In genomic region chr16:38287762-38288161, GRCm38 (mm10) we compare ENCODE assay signal across 32 mouse cellular contexts. TPM values are rescaled to one million over a fixed set of nuclear protein-coding genes. Genes with fewer than 3 reads are reported as not detected.
A peak's percentile ranks its signal among the peaks of the same experiment; 100 is the strongest.
DNase-seq lines count a peak whose midpoint lies in the region; ATAC-seq and TF ChIP-seq lines count a peak whose summit lies in the region.
"Had no signal": no experiment of that assay in that cellular context is flagged by ENCODE, and none has a peak within 500 bp of the region (broad histone marks: within the 10 kb centered on the region; RNA-seq: fewer than 3 reads in every experiment).

No protein-coding gene starts in this region.

- H3K27ac ChIP-seq in midbrain, embryonic 13.5 days: no peak overlapping the region
- H3K27ac ChIP-seq in midbrain, embryonic 10.5 days (replicated peaks): no peak overlapping the region
- peak overlapping the region; percentile 55 for H3K27ac ChIP-seq in liver, embryonic 11.5 days (ENCODE audit: low read depth, low read length)
- peak overlapping the region; percentile 97 for H3K27ac ChIP-seq in liver, postnatal 0 days (ENCODE audit: low read depth)
- H3K27ac ChIP-seq: embryonic facial prominence, embryonic 13.5 days; forebrain, embryonic 13.5 days; gastrocnemius, adult 2 months; heart, embryonic 13.5 days; hindbrain, embryonic 12.5 days; limb, embryonic 12.5 days; neural tube, embryonic 15.5 days had no signal

- H3K36me3 ChIP-seq in midbrain, embryonic 13.5 days: no peaks in the 10 kb centered on the region
- H3K36me3 ChIP-seq in midbrain, embryonic 10.5 days: no peaks in the 10 kb centered on the region
- no peaks in the 10 kb centered on the region for H3K36me3 ChIP-seq in liver, embryonic 11.5 days (ENCODE audit: control insufficient read depth, insufficient read depth, low read length)
- H3K36me3 ChIP-seq in liver, postnatal 0 days (replicated peaks; ENCODE audit: insufficient read depth, low read length): no peaks in the 10 kb centered on the region; the same call in 1 of the 2 replicates
- H3K36me3 ChIP-seq: embryonic facial prominence, embryonic 13.5 days; G1E; heart, embryonic 13.5 days; hindbrain, embryonic 12.5 days; limb, embryonic 12.5 days; neural tube, embryonic 15.5 days had no signal

- no peak for TF ChIP-seq CTCF in liver, postnatal 0 days (IDR thresholded peaks at IDR 0.05; ENCODE audit: low read depth)

- no peak for ATAC-seq in midbrain, embryonic 13.5 days
- ATAC-seq in liver, embryonic 11.5 days (replicated peaks; ENCODE audit: low FRiP score): peak; percentile 61
- peak; percentile 83 for ATAC-seq in liver, postnatal 0 days
- ATAC-seq: forebrain, embryonic 13.5 days; Patski had no signal

- no peaks in the 10 kb centered on the region for H3K27me3 ChIP-seq in midbrain, embryonic 13.5 days
- H3K27me3 ChIP-seq in midbrain, embryonic 10.5 days (ENCODE audit: low read depth, poor library complexity, severe bottlenecking): no peaks in the 10 kb centered on the region; the same call in 1 of the 2 replicates
- H3K27me3 ChIP-seq in liver, embryonic 11.5 days (replicated peaks; ENCODE audit: control insufficient read depth, insufficient read depth, low read length): no peaks in the 10 kb centered on the region
- no peaks in the 10 kb centered on the region for H3K27me3 ChIP-seq in liver, postnatal 0 days (ENCODE audit: insufficient read depth, low read length)
- H3K27me3 ChIP-seq: embryonic facial prominence, embryonic 13.5 days; forebrain, embryonic 13.5 days; heart, embryonic 13.5 days; hindbrain, embryonic 12.5 days; limb, embryonic 12.5 days; neural tube, embryonic 15.5 days; Patski had no signal

- TF ChIP-seq EP300 in liver, postnatal 0 days (IDR thresholded peaks at IDR 0.05; ENCODE audit: low read depth): peak; percentile 66; the same call in 1 of the 2 replicates

- intact Hi-C loops in gastrocnemius, postnatal 36 days (cut with DNase I): no loop called here

- 0 out of 2 replicates have a peak overlapping the region, but pooled peaks have one; percentile 10 for H3K9ac ChIP-seq in midbrain, embryonic 13.5 days (replicated peaks)
- H3K9ac ChIP-seq in liver, embryonic 11.5 days (ENCODE audit: low read depth, low read length): no peak overlapping the region
- H3K9ac ChIP-seq in liver, postnatal 0 days (replicated peaks): peak overlapping the region; percentile 40; the same call in 1 of the 2 replicates
- H3K9ac ChIP-seq: embryonic facial prominence, embryonic 13.5 days; forebrain, embryonic 13.5 days; heart, embryonic 13.5 days; hindbrain, embryonic 12.5 days; limb, embryonic 12.5 days; lung, embryonic 14.5 days; neural tube, embryonic 15.5 days had no signal

- H3K4me3 ChIP-seq in midbrain, embryonic 13.5 days (replicated peaks): no peak overlapping the region
- no peak overlapping the region for H3K4me3 ChIP-seq in midbrain, embryonic 10.5 days
- H3K4me3 ChIP-seq in liver, embryonic 11.5 days (ENCODE audit: low read depth, low read length): no peak overlapping the region
- H3K4me3 ChIP-seq in liver, postnatal 0 days (ENCODE audit: low read depth, low read length): no peak overlapping the region
- H3K4me3 ChIP-seq: embryonic facial prominence, embryonic 13.5 days; forebrain, embryonic 13.5 days; gastrocnemius, adult 2 months; heart, embryonic 13.5 days; hindbrain, embryonic 12.5 days; limb, embryonic 12.5 days; neural tube, embryonic 15.5 days had no signal

- WGBS in midbrain, embryonic 13.5 days: 92% methylated on average over 3 of the region's 3 CpGs
- WGBS in midbrain, embryonic 10.5 days: 94% methylated on average over 3 of the region's 3 CpGs
- 64% methylated on average over 3 of the region's 3 CpGs for WGBS in liver, embryonic 11.5 days
- 47% methylated on average over 3 of the region's 3 CpGs for WGBS in liver, postnatal 0 days (ENCODE audit: insufficient replicate concordance)

- no peak overlapping the region for H3K4me2 ChIP-seq in midbrain, embryonic 13.5 days (replicated peaks)
- H3K4me2 ChIP-seq in liver, embryonic 11.5 days: no peak overlapping the region
- peak overlapping the region; percentile 51 for H3K4me2 ChIP-seq in liver, postnatal 0 days (ENCODE audit: low read depth, low read length)
- H3K4me2 ChIP-seq: embryonic facial prominence, embryonic 13.5 days; forebrain, embryonic 13.5 days; heart, embryonic 13.5 days; hindbrain, embryonic 12.5 days; limb, embryonic 12.5 days; lung, embryonic 14.5 days; midbrain, embryonic 11.5 days; neural tube, embryonic 15.5 days had no signal

- H3K9me3 ChIP-seq in midbrain, embryonic 13.5 days: no peaks in the 10 kb centered on the region
- H3K9me3 ChIP-seq in midbrain, embryonic 10.5 days (replicated peaks): no peaks in the 10 kb centered on the region
- no peaks in the 10 kb centered on the region for H3K9me3 ChIP-seq in liver, embryonic 11.5 days (ENCODE audit: control insufficient read depth, low read length)
- no peaks in the 10 kb centered on the region for H3K9me3 ChIP-seq in liver, postnatal 0 days (ENCODE audit: low read length)
- H3K9me3 ChIP-seq: embryonic facial prominence, embryonic 13.5 days; forebrain, embryonic 13.5 days; G1E; heart, embryonic 13.5 days; hindbrain, embryonic 12.5 days; limb, embryonic 12.5 days; neural tube, embryonic 15.5 days had no signal

- H3K4me1 ChIP-seq in midbrain, embryonic 13.5 days (replicated peaks): no peaks in the 10 kb centered on the region; the same call in 1 of the 2 replicates
- peaks cover 23% of the 10 kb centered on the region for H3K4me1 ChIP-seq in midbrain, embryonic 10.5 days
- peaks cover 14% of the 10 kb centered on the region for H3K4me1 ChIP-seq in liver, embryonic 11.5 days (replicated peaks; ENCODE audit: control insufficient read depth, insufficient read depth, low read length)
- peaks cover 18% of the 10 kb centered on the region for H3K4me1 ChIP-seq in liver, postnatal 0 days (ENCODE audit: insufficient read depth)

- no peak for DNase-seq in midbrain, embryonic 10.5 days (ENCODE audit: low spot score)
- DNase-seq in liver, embryonic 11.5 days (ENCODE audit: low spot score): no peak
- DNase-seq in liver, postnatal 0 days: peak; percentile 49
- DNase-seq in yolk sac, embryonic 10.5 days (ENCODE audit: low spot score): peak; percentile 63
- no peak for DNase-seq in frontal cortex, postnatal 36 days (ENCODE audit: low spot score in 2 of 2)
- no peak for DNase-seq in lung, postnatal 14 days
- no peak for DNase-seq in gastrocnemius, postnatal 36 days
- DNase-seq: B cell, adult 2 months; cerebellum, adult 18-20 months; cerebellum, postnatal 14 days; gastrocnemius, adult 2 months; heart, postnatal 14 days; kidney, adult 8-10 months; lung, embryonic 14.5 days; lung, postnatal 36 days; spleen, adult 18-20 months; thymus, adult 2 months had no signal

RNA-seq across cellular contexts. Expression of gene Nr1i2, which starts 6.9 kb away (rescaled TPM):
- not detected in 2 replicates for polyA plus RNA-seq in midbrain, embryonic 13.5 days (2015; fragmentation: Nextera tagmentation; extraction: Ambion mirVana)
- polyA plus RNA-seq in midbrain, embryonic 10.5 days (2016; fragmentation: Nextera tagmentation; extraction: Ambion mirVana): not detected in 2 replicates
- 1.8 and 2.0 TPM in 2 replicates for polyA plus RNA-seq in liver, embryonic 11.5 days (2014; fragmentation: Nextera tagmentation; extraction: Ambion mirVana)
- 13.8 and 14.6 TPM in 2 replicates for polyA plus RNA-seq in liver, postnatal 0 days (2015; fragmentation: Nextera tagmentation; extraction: Ambion mirVana)
- not detected for total RNA-seq in gastrocnemius, postnatal 36 days (2021)
- total RNA-seq: adrenal gland, adult 18-20 months; CH12.LX; G1E; gastrocnemius, adult 2 months; heart, postnatal 14 days; layer of hippocampus, postnatal 25 days; left cerebral cortex, postnatal 10 days had no signal
- polyA plus RNA-seq: embryonic facial prominence, embryonic 13.5 days; forebrain, embryonic 13.5 days; G1E; heart, embryonic 13.5 days; hindbrain, embryonic 12.5 days; limb, embryonic 12.5 days; lung, embryonic 14.5 days; midbrain, embryonic 11.5 days; neural tube, embryonic 15.5 days had no signal

RNA-seq across cellular contexts. Expression of gene Maats1, which starts 54.2 kb away (rescaled TPM):
- 0.88 and 0.98 TPM in 2 replicates for polyA plus RNA-seq in midbrain, embryonic 13.5 days (2015; fragmentation: Nextera tagmentation; extraction: Ambion mirVana)
- polyA plus RNA-seq in midbrain, embryonic 10.5 days (2016; fragmentation: Nextera tagmentation; extraction: Ambion mirVana): 0.78 and 0.98 TPM in 2 replicates
- polyA plus RNA-seq in liver, embryonic 11.5 days (2014; fragmentation: Nextera tagmentation; extraction: Ambion mirVana): 0.05 TPM in 1 of 2 replicates, not detected in the other
- polyA plus RNA-seq in liver, postnatal 0 days (2015; fragmentation: Nextera tagmentation; extraction: Ambion mirVana): 0.04 TPM in 1 of 2 replicates, not detected in the other
- total RNA-seq in gastrocnemius, postnatal 36 days (2021): not detected
- total RNA-seq: gastrocnemius, adult 2 months had no signal
- polyA plus RNA-seq: G1E had no signal

RNA-seq across cellular contexts. Expression of gene Cox17, which starts 59.0 kb away (rescaled TPM):
- polyA plus RNA-seq in midbrain, embryonic 13.5 days (2015; fragmentation: Nextera tagmentation; extraction: Ambion mirVana): 105 and 108 TPM in 2 replicates
- 129 and 140 TPM in 2 replicates for polyA plus RNA-seq in midbrain, embryonic 10.5 days (2016; fragmentation: Nextera tagmentation; extraction: Ambion mirVana)
- 441 and 497 TPM in 2 replicates for polyA plus RNA-seq in liver, embryonic 11.5 days (2014; fragmentation: Nextera tagmentation; extraction: Ambion mirVana)
- polyA plus RNA-seq in liver, postnatal 0 days (2015; fragmentation: Nextera tagmentation; extraction: Ambion mirVana): 274 and 276 TPM in 2 replicates
- 100 to 1,000 TPM; 121 to 152 TPM for total RNA-seq in gastrocnemius, postnatal 36 days (2021)

RNA-seq across cellular contexts. Expression of gene Gm21987, which starts 59.1 kb away (rescaled TPM):
- polyA plus RNA-seq in midbrain, embryonic 13.5 days (2015; fragmentation: Nextera tagmentation; extraction: Ambion mirVana): not detected in 2 replicates
- not detected in 2 replicates for polyA plus RNA-seq in midbrain, embryonic 10.5 days (2016; fragmentation: Nextera tagmentation; extraction: Ambion mirVana)
- polyA plus RNA-seq in liver, embryonic 11.5 days (2014; fragmentation: Nextera tagmentation; extraction: Ambion mirVana): not detected in 2 replicates
- not detected in 2 replicates for polyA plus RNA-seq in liver, postnatal 0 days (2015; fragmentation: Nextera tagmentation; extraction: Ambion mirVana)
- total RNA-seq in gastrocnemius, postnatal 36 days (2021): not detected
- total RNA-seq: adrenal gland, adult 18-20 months; gastrocnemius, adult 2 months; left cerebral cortex, postnatal 10 days had no signal
- polyA plus RNA-seq: embryonic facial prominence, embryonic 13.5 days; forebrain, embryonic 13.5 days; gonadal fat pad, adult 2 months; hindbrain, embryonic 12.5 days; limb, embryonic 12.5 days; lung, embryonic 14.5 days; midbrain, embryonic 11.5 days; neural tube, embryonic 15.5 days; Patski; thymus, adult 2 months had no signal

Comparison
In these comparisons a context has a peak if more than half of its experiments do, and no peak if none do; other contexts are left out.
1. DNase-seq: peak in liver, postnatal 0 days (single experiment) and yolk sac, embryonic 10.5 days (single experiment); none in midbrain, embryonic 10.5 days (single experiment), liver, embryonic 11.5 days (single experiment), frontal cortex, postnatal 36 days (0 of 2), lung, postnatal 14 days (single experiment) and gastrocnemius, postnatal 36 days (0 of 2).
2. H3K27ac ChIP-seq: peak in liver, embryonic 11.5 days (single experiment) and liver, postnatal 0 days (single experiment); none in midbrain, embryonic 13.5 days (single experiment) and midbrain, embryonic 10.5 days (single experiment).